9 mouse cellular contexts compared by ENCODE assay signal in genomic region chr4:121230943-121231614, GRCm38 (mm10). TPM values are rescaled to one million over a fixed set of nuclear protein-coding genes. Genes with fewer than 3 reads are reported as not detected.
DNase-seq lines count a peak whose midpoint lies in the region; ATAC-seq and TF ChIP-seq lines count a peak whose summit lies in the region.
"Had no signal": no experiment of that assay in that cellular context is flagged by ENCODE, and none has a peak within 500 bp of the region (broad histone marks: within the 10 kb centered on the region; RNA-seq: fewer than 3 reads in every experiment).

No protein-coding gene starts in this region.

- H3K4me3 ChIP-seq in CH12.LX (replicated peaks in 1 of 3; ENCODE audit: low read depth in 2 of 3, low read length in 2 of 3, poor library complexity in 1 of 3), result no peak overlapping the region
- peak overlapping the region; percentile 45 for H3K4me3 ChIP-seq in forebrain, embryonic 10.5 days
- H3K4me3 ChIP-seq in liver, postnatal 0 days (ENCODE audit: low read depth, low read length), result no peak overlapping the region
- H3K4me3 ChIP-seq: erythroblast, embryonic 14.5 days had no signal

- DNase-seq in frontal cortex, postnatal 14 days (ENCODE audit: low spot score in 2 of 2), result no peak
- no peak for DNase-seq in CH12.LX (ENCODE audit: extremely low read depth)
- peak; percentile 31 for DNase-seq in forebrain, embryonic 10.5 days (ENCODE audit: extremely low spot score, low spot score)
- no peak for DNase-seq in liver, postnatal 0 days
- DNase-seq in splenic B cell, adult 2 months (ENCODE audit: low read depth, low spot score), result peak; percentile 18
- no peak for DNase-seq in spleen, postnatal 10 days (ENCODE audit: low spot score in 2 of 2)
- no peak for DNase-seq in kidney, postnatal 25 days

- dilution Hi-C loops in CH12.LX (cut with MboI; ENCODE audit: extremely low pct_ligation_motif_present, extremely low pct_unique_long_range_greater_than_20kb, low sequenced_read_pairs), result no loop called here

- H3K9me3 ChIP-seq in CH12.LX (replicated peaks; ENCODE audit: low read length), result peaks cover 2% of the 10 kb centered on the region
- no peaks in the 10 kb centered on the region; the same call in 1 of the 2 replicates for H3K9me3 ChIP-seq in forebrain, embryonic 10.5 days
- no peaks in the 10 kb centered on the region for H3K9me3 ChIP-seq in liver, postnatal 0 days (ENCODE audit: low read length)

- peak; percentile 95 for ATAC-seq in frontal cortex, adult (ENCODE audit: low TSS enrichment)
- no peak for ATAC-seq in liver, postnatal 0 days

- TF ChIP-seq RAD21 in CH12.LX (IDR thresholded peaks at IDR 0.05; ENCODE audit: low read depth, low read length), result no peak

- H3K27ac ChIP-seq in CH12.LX (ENCODE audit: insufficient read depth, low read depth), result no peak overlapping the region
- H3K27ac ChIP-seq in forebrain, embryonic 10.5 days, result peak overlapping the region; percentile 71
- no peak overlapping the region for H3K27ac ChIP-seq in liver, postnatal 0 days (ENCODE audit: low read depth)

- TF ChIP-seq CTCF in CH12.LX (conservative IDR thresholded peaks at IDR 0.05 in 1 of 2, IDR thresholded peaks at IDR 0.05 in 1 of 2; ENCODE audit: low read depth in 2 of 2, low read length in 2 of 2), result no peak
- TF ChIP-seq CTCF in liver, postnatal 0 days (IDR thresholded peaks at IDR 0.05; ENCODE audit: low read depth), result no peak

- no peaks in the 10 kb centered on the region for H3K36me3 ChIP-seq in CH12.LX (replicated peaks in 1 of 2; ENCODE audit: control insufficient read depth in 1 of 2, insufficient read depth in 1 of 2, low read length in 1 of 2)
- H3K36me3 ChIP-seq in forebrain, embryonic 10.5 days (replicated peaks), result no peaks in the 10 kb centered on the region
- H3K36me3 ChIP-seq in liver, postnatal 0 days (replicated peaks; ENCODE audit: insufficient read depth, low read length), result no peaks in the 10 kb centered on the region
- no peaks in the 10 kb centered on the region for H3K36me3 ChIP-seq in splenic B cell, adult 2 months (ENCODE audit: control insufficient read depth, insufficient read depth, low read length, poor library complexity, severe bottlenecking)

- no peak for TF ChIP-seq EP300 in CH12.LX (IDR thresholded peaks at IDR 0.05; ENCODE audit: low read length)
- no peak for TF ChIP-seq EP300 in liver, postnatal 0 days (IDR thresholded peaks at IDR 0.05; ENCODE audit: low read depth)

- H3K9ac ChIP-seq in CH12.LX (ENCODE audit: insufficient read depth, low read depth), result no peak overlapping the region
- H3K9ac ChIP-seq in liver, postnatal 0 days (replicated peaks), result no peak overlapping the region

- TF ChIP-seq POLR2A in CH12.LX (IDR thresholded peaks at IDR 0.05; ENCODE audit: low read depth, low read length), result no peak

- peaks cover 47% of the 10 kb centered on the region for H3K27me3 ChIP-seq in CH12.LX (replicated peaks)
- 0 out of 2 replicates have a peak, but pooled peaks cover 9% of the 10 kb centered on the region for H3K27me3 ChIP-seq in forebrain, embryonic 10.5 days (ENCODE audit: poor library complexity, severe bottlenecking)
- H3K27me3 ChIP-seq in liver, postnatal 0 days (ENCODE audit: insufficient read depth, low read length), result 0 out of 2 replicates have a peak, but pooled peaks cover 2% of the 10 kb centered on the region
- H3K27me3 ChIP-seq in splenic B cell, adult 2 months (ENCODE audit: control insufficient read depth, insufficient read depth, low read length, poor library complexity, severe bottlenecking), result no peaks in the 10 kb centered on the region

- no peaks in the 10 kb centered on the region for H3K79me2 ChIP-seq in CH12.LX (replicated peaks; ENCODE audit: control insufficient read depth, extremely low read depth, insufficient read depth, poor library complexity, severe bottlenecking)

- in situ Hi-C loops in CH12.LX (cut with MboI; ENCODE audit: low pct_ligation_motif_present, low pct_unique_long_range_greater_than_20kb, low sequenced_read_pairs), result no loop called here

- WGBS in forebrain, embryonic 10.5 days, result 3% methylated on average over 16 of the region's 16 CpGs
- 4% methylated on average over 16 of the region's 16 CpGs for WGBS in liver, postnatal 0 days (ENCODE audit: insufficient replicate concordance)

- H3K4me1 ChIP-seq in CH12.LX (ENCODE audit: control insufficient read depth in 1 of 2, insufficient read depth in 2 of 2), result peaks cover 0 to 6% of the 10 kb centered on the region in 2 experiments; a peak in 2 of 4 replicates
- H3K4me1 ChIP-seq in forebrain, embryonic 10.5 days, result peaks cover 15% of the 10 kb centered on the region
- H3K4me1 ChIP-seq in liver, postnatal 0 days (ENCODE audit: insufficient read depth), result peaks cover 7% of the 10 kb centered on the region; the same call in 1 of the 2 replicates

- peak overlapping the region; percentile 23; the same call in 1 of the 2 replicates for H3K4me2 ChIP-seq in CH12.LX (ENCODE audit: insufficient read depth, low read depth, poor library complexity, severe bottlenecking)
- peak overlapping the region; percentile 34 for H3K4me2 ChIP-seq in liver, postnatal 0 days (ENCODE audit: low read depth, low read length)

TF ChIP-seq in CH12.LX, 34 proteins besides CTCF, POLR2A, EP300 and RAD21:
- no peak for TF ChIP-seq MAZ (IDR thresholded peaks at IDR 0.05; ENCODE audit: low read depth, low read length)
- no peak for TF ChIP-seq ZMIZ1 (IDR thresholded peaks at IDR 0.05; ENCODE audit: low read depth, low read length)
- no peak for TF ChIP-seq SIN3A (IDR thresholded peaks at IDR 0.05; ENCODE audit: low read length)
- no peak for TF ChIP-seq KAT2A (IDR thresholded peaks at IDR 0.05; ENCODE audit: insufficient replicate concordance, low read length)
- TF ChIP-seq TBP (conservative IDR thresholded peaks at IDR 0.05; ENCODE audit: low read depth, low read length), result no peak
- TF ChIP-seq NRF1 (IDR thresholded peaks at IDR 0.05; ENCODE audit: low read depth, low read length), result no peak
- TF ChIP-seq MYC (IDR thresholded peaks at IDR 0.05; ENCODE audit: low read depth, low read length), result no peak
- no peak for TF ChIP-seq MAX (IDR thresholded peaks at IDR 0.05; ENCODE audit: low read length)
- TF ChIP-seq CHD1 (IDR thresholded peaks at IDR 0.05; ENCODE audit: low read depth, low read length), result no peak
- TF ChIP-seq POLR2AphosphoS2 (IDR thresholded peaks at IDR 0.05; ENCODE audit: low read depth, low read length), result no peak
- no peak for TF ChIP-seq UBTF (IDR thresholded peaks at IDR 0.05; ENCODE audit: low read depth, low read length)
- TF ChIP-seq ETS1 (conservative IDR thresholded peaks at IDR 0.05; ENCODE audit: low read depth, low read length), result no peak

RNA-seq across cellular contexts. Expression of gene Rlf, which starts 16.2 kb away (rescaled TPM):
- total RNA-seq in CH12.LX (2012; rRNA removed) (13.2 and 17.4 TPM in 2 replicates), CH12.LX (2014; rRNA removed) (25.1 and 25.5 TPM in 2 replicates)
- polyA plus RNA-seq in CH12.LX (2012; ENCODE audit: insufficient read length, low read depth), result 8.8 and 9.4 TPM in 2 replicates
- polyA plus RNA-seq in forebrain, embryonic 10.5 days (2016; fragmentation: Nextera tagmentation; extraction: Ambion mirVana), result 25.7 and 29.8 TPM in 2 replicates
- polyA plus RNA-seq in liver, postnatal 0 days (2015; fragmentation: Nextera tagmentation; extraction: Ambion mirVana), result 4.0 and 5.1 TPM in 2 replicates

Comparison
In these comparisons a context has a peak if more than half of its experiments do, and no peak if none do; other contexts are left out.
1. DNase-seq: peak in forebrain, embryonic 10.5 days (single experiment) and splenic B cell, adult 2 months (single experiment); none in frontal cortex, postnatal 14 days (0 of 2), CH12.LX (single experiment), liver, postnatal 0 days (single experiment), spleen, postnatal 10 days (0 of 2) and kidney, postnatal 25 days (0 of 2).